Mouse (Mus musculus) lung, adult 2 months (tissue): ENCODE measurements at regions not wholly inside any gene's neighbourhood (a gene's known extent, or its start where the extent isn't known, plus 50 kb on each side); places are given as distances from the start of the nearest gene placed in this dataset.

Experiments used
- DNase-seq: peaks from one replicate; pipeline ENCODE4 v3.0.0; 2022
- H3K4me1 ChIP-seq: fragments of 200-500 bp; 2 replicates; pipeline ENCODE4 v1.6.1; 2011; ENCODE audit warnings: low read length; ENCODE audit not compliant: control insufficient read depth, insufficient read depth
- H3K4me3 ChIP-seq: fragments of 200-500 bp; replicated peaks from 2 replicates; pipeline ENCODE3; 2011; ENCODE audit warnings: low read depth, mild to moderate bottlenecking, control low read depth, low read length; ENCODE audit errors: extremely low read depth
- CTCF ChIP-seq: fragments of 200-500 bp; IDR thresholded peaks from 2 replicates; pipeline ENCODE4 v1.5.1; 2011; ENCODE audit warnings: mild to moderate bottlenecking, low read length, control low read depth; ENCODE audit not compliant: insufficient read depth
- POLR2A ChIP-seq: fragments of 200-500 bp; IDR thresholded peaks from 2 replicates; pipeline ENCODE4 v1.6.1; 2011; ENCODE audit warnings: low read depth, mild to moderate bottlenecking, control low read depth, low read length, borderline replicate concordance; ENCODE audit errors: extremely low read depth
- WGBS: fragments of 180-500 bp; shearing (Covaris S2); methylation state at CpG from one replicate; pipeline ENCODE4 v1.1.7; 2018; 5-methylcytosine and 5-hydroxymethylcytosine counted together

DNA sequence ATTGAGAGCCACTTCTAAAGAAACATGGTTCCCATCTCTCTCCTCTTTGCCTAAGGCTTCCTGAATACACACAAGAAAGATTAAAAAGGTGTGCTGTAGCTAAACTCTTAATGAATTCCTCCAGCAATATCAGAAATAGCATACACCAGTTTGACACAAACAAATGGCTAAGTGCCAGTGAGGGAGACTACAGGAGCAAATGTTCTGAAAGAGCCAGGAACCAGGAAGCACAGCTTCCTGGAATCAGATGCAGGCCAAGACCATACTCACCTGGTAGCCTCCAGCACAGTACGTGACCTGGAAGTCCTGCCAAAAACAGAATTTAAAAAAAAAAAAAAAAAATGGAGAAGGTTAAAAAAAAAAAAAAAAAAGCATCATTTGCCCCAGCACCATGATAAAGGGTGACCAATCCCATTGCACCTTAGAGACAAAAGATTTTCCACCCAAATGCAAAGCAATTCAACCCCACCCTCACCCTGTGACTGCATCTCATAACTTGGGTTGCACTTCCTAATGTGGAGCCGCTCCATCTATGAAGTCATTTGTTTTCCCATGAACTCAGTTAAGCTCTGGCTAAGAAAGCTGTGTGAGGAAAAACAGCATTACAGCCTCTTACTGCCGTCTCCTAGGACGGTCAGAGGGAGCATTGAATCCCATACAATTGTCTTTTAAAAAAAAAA lies 149.3 kb upstream of the Nt5e start:
- no peak for TF ChIP-seq POLR2A
- TF ChIP-seq CTCF = no peak
- Histone ChIP-seq H3K4me3 (no peak overlapping the region), H3K4me1 (no peaks in the 10 kb centered on the region)
- DNase-seq = no peak
- WGBS = 51% methylated on average over 4 of the region's 4 CpGs

DNA sequence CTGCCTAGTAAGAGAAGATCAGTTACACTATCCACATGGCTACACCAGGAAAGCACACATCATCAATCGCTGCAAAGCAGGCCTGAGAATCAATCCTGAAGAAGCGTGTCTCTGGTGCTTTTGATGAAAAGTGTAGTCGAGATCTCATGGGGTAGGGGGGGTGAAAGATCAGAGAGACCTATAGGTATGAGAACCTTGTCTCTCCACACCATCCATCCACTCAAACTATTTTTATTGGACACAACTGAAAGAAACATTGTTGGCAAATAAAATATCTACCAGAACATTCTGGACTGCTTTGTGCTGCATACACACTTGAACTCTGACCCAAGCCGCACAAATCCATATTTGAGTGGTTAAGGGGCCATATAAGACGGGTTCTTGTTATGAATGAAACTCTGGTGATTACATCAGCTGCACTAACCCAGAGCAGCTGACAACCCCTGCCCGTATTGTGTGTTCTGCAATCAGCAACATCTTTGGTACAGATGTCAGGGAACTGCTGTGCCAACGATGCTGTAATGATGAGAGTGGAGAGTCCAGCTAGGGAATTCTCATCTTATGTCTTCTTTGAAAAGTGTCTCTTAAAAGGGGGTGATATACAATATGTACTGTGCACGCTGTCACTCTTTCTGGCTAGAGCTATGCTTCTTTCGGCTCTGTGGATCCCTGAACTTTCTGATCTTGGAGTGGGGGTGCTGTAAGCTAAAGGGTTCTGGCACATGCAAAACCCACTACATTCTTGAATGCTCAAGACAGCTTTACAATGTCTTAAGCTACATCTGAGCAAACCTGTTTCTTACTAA lies 145.6 kb upstream of the Nt5e start:
- WGBS = 72% methylated on average over 9 of the region's 9 CpGs
- H3K4me3 ChIP-seq = no peak overlapping the region
- H3K4me1 ChIP-seq = no peaks in the 10 kb centered on the region
- TF ChIP-seq POLR2A = no peak
- no peak for TF ChIP-seq CTCF
- DNase-seq = no peak

DNA sequence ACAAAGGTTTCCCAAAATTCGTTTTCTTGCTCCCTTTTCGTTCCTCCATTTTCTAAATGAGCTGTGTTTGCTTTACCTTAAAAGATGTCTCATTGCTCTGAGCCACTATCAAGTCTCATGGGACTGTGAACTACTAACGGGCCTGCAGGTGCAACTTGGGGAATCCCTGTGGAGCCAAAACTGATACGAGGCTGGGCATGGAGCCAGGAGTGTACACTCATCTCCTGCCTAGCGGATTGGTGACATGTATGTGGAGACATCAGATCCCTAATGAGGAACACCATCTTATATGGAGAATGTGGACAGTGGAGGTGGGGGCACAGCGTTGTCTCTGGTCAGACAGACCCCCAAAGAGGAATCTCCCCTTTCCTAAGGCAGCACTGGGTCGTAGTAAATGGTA lies 119.6 kb upstream of the Nt5e start:
- 62% methylated on average over 7 of the region's 7 CpGs for WGBS
- no peak for TF ChIP-seq POLR2A

DNA sequence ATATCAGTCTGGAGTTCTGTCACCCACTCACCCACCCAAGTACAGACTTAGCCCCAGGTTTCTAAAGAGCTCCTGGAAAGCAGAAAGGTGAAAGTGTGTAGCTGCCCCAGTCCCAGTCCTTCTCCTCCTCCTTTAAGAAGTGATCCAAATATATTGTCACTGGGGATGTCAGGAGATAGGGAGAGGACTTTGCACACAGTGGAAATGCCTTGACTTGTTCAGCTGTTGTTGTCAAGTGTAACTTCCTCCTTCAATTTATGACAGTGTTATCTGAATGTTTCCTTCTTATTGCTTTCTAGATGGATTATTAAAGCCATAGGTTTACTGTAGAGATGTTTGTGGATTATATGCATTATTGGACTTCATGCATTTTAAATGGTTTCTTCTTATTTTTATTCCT lies 119.0 kb upstream of the Nt5e start:
- H3K4me1 ChIP-seq = no peaks in the 10 kb centered on the region
- DNase-seq = no peak
- TF ChIP-seq POLR2A = no peak
- no peak for TF ChIP-seq CTCF
- H3K4me3 ChIP-seq = no peak overlapping the region

More for the DNA sequence above, 119.6 kb upstream of the Nt5e start:
- H3K4me3 ChIP-seq = no peak overlapping the region
- no peak for DNase-seq
- no peaks in the 10 kb centered on the region for H3K4me1 ChIP-seq

DNA sequence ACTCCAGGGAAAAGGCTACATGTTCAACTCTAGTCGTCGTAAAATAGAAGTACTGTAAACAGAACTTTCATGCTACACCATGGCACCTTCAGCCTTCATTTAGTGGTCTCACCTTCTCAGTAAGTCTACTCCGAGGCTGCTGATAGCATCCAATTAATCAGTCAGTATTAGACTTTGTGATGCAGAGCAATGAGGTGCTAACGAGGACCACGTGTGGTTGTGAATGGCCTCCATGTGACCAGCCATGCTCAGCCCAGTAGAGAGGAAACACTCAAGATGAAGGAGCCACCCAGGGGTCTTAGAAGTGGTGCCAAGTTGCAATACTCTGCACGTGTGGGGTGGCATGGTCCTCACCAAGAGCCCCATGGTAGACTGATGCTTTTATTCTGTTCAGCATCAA lies 112.2 kb upstream of the Nt5e start:
- no peaks in the 10 kb centered on the region for H3K4me1 ChIP-seq
- 54% methylated on average over 6 of the region's 6 CpGs for WGBS
- no peak for DNase-seq
- no peak overlapping the region for H3K4me3 ChIP-seq
- TF ChIP-seq CTCF (no peak), POLR2A (no peak)

DNA sequence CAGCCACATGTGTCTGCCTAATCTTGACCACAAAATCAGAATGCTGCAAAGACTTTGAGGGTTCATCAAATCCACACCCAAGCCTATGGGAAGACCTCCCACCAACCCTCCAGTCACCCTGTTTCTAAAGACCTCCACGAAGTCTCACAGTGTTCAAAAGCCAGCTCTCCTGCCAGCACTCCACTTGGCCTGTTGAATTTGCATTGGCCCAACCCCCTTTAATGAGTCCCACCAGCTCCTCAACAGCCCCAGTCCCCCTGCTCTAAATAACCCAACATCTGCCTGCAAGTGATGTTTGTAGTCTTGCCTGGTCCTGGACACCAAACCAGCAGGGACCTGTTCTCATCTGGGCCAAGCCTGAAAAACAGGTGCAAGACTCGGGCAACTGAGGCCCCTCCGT lies 106.6 kb upstream of the Nt5e start:
- Histone ChIP-seq H3K4me1 (no peaks in the 10 kb centered on the region), H3K4me3 (no peak overlapping the region)
- TF ChIP-seq CTCF (no peak), POLR2A (no peak)
- WGBS = 70% methylated on average over 3 of the region's 3 CpGs
- DNase-seq = no peak

DNA sequence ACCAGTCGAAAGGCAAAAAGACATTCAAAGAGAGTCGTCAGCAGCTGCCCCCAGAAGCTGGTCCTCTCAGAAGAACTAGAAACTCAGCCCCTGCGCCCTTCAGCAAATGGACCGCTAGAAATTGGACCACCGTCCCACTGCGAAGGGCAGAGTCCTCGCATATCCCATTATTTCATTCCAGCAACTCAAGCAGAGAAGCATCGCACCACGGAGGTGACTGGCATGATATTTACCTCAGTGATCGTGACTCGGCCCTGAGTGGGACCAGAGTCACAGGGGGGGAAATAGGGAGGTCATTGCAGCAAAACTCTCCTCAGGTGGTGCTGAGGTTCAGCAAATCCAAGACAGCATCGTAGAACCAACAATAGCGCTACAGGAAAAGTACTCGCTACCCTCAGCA lies 105.7 kb upstream of the Nt5e start:
- Histone ChIP-seq H3K4me3 (no peak overlapping the region), H3K4me1 (no peaks in the 10 kb centered on the region)
- TF ChIP-seq POLR2A (no peak), CTCF (no peak)
- no peak for DNase-seq
- 84% methylated on average over 14 of the region's 14 CpGs for WGBS

DNA sequence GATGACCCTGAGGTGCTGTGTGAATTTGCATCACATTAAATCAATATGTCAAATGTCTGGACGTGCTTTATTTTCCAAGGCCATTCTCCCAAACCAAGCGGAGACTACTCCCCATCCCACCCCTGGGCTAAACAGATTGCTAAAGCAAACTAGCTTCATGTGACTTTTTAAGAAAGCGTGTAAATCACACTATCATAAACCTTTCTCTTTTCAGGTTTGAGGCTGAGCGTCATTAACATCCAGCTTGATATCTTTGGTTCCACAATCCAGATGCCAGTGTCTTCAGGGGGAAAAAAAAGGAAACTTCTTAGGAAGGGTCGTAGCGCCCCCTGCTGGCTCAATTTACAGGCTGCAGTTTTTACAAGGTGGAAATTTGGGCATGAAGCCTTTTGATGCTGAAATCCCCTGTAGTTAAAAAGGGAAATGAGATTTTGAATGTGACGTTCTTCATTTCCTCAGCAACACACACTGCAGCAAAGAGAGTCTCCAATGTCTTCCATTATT lies 105.1 kb upstream of the Nt5e start:
- no peak for DNase-seq
- no peaks in the 10 kb centered on the region for H3K4me1 ChIP-seq
- 20% methylated on average over 7 of the region's 7 CpGs for WGBS
- no peak overlapping the region for H3K4me3 ChIP-seq
- no peak for TF ChIP-seq POLR2A
- TF ChIP-seq CTCF = 0 out of 2 replicates have a peak, but pooled peaks have one; percentile 8

DNA sequence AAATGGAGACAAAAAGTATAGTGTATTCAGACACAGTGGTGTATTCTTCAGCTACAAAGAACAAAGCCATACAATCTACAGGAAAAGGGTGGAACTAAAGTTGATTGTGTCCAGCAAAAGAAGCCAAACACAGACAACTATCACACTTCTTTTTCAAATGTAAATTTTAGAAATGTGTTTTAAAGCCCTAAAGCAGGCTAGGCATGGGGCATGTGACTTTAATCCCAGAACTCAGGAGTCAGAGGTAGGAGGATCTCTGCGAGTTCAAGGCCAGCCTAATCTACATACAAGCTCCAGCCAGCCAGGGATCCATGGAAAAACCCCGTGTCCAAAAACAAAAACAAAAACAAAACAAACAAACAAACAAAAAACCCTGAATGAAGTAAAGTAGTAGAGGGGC lies 89.9 kb upstream of the Nt5e start:
- 0 out of 2 replicates have a peak, but pooled peaks cover 2% of the 10 kb centered on the region for H3K4me1 ChIP-seq
- H3K4me3 ChIP-seq = no peak overlapping the region
- DNase-seq = no peak
- TF ChIP-seq POLR2A = no peak
- no peak for TF ChIP-seq CTCF
- 61% methylated on average over 2 of the region's 2 CpGs for WGBS

DNA sequence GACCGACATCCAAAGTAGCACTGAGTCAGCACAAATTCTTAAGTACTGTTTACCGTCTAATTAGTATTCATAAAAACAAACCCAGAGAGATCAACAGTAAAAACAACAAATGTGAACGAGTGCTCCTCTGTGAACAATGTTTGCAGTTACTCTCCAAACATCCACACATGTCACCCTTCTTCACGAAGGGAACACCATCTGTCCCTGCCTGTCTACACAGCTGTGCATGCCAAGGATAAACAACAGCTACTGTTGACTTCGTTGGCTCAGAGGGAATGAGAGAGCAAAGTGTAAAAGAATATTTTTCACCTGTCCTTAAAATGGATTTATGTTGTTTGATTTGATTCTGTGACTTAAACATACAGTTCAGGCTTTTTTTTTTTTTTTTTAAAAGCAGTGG lies 88.7 kb upstream of the Nt5e start:
- Histone ChIP-seq H3K4me3 (no peak overlapping the region), H3K4me1 (0 out of 2 replicates have a peak, but pooled peaks cover 2% of the 10 kb centered on the region)
- no peak for DNase-seq
- 48% methylated on average over 5 of the region's 5 CpGs for WGBS
- no peak for TF ChIP-seq POLR2A
- TF ChIP-seq CTCF = no peak
